Mouse (Mus musculus): Measurements from ENCODE around the gene Calml4. TPM values are rescaled to one million over a fixed set of nuclear protein-coding genes. Genes with fewer than 3 reads are reported as not detected.

The Calml4 gene
- polyA plus RNA-seq, 1 experiment, result 1.9 TPM

DNA sequence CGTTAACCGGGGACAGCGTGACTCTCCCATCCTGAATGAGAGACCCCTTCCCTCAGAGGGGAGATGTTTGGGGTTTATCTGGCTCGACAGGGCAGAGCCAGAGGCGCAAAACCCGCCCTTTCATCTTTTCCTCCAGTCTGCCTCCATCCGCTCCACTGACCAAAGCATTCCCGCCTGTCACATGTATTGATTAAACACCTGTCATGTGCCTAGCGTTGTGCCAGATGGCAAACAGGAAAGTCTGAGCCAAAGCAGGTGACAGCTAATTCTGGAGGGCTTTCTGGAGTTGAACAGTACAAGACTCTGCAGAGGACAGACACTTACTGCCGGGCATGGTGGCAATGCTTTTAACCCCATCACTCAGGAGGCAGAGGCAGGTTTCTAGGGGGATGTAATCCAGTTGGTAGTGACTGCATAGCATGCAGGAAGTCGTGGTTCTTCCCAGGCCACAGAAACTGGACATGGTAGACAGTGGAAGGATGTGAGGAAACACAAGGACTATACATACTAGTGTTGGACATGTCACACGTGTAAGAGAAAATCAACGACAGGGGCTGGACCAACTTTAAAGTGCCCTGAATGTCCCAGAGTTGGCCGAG, 18.6 kb upstream of the Calml4 start:
- Histone ChIP-seq H3K27me3 (ENCODE audit: control insufficient read depth, insufficient read depth, low read length) (no peaks in the 10 kb centered on the region), H3K4me1 (replicated peaks; ENCODE audit: control insufficient read depth, insufficient read depth, low read length) (peaks cover 20% of the 10 kb centered on the region), H3K36me3 (ENCODE audit: control insufficient read depth, insufficient read depth, low read length) (no peaks in the 10 kb centered on the region), H3K4me3 (ENCODE audit: control insufficient read depth, insufficient read depth, low read length) (peak overlapping the region; percentile 63), H3K27ac (ENCODE audit: control insufficient read depth, insufficient read depth, low read length) (peak overlapping the region; percentile 17; the same call in 1 of the 2 replicates)
- WGBS, result 20% methylated on average over 14 of the region's 14 CpGs
- no peak for TF ChIP-seq POLR2A (IDR thresholded peaks at IDR 0.05; ENCODE audit: control insufficient read depth, extremely low read depth, insufficient read depth, low read length, poor library complexity)
- 0 out of 2 replicates have a peak, but pooled peaks have one; percentile 3 for TF ChIP-seq CTCF (IDR thresholded peaks at IDR 0.05; ENCODE audit: borderline replicate concordance, control insufficient read depth, extremely low read depth, insufficient read depth, low read length, poor library complexity)
- DNase-seq, result peak; percentile 31

DNA sequence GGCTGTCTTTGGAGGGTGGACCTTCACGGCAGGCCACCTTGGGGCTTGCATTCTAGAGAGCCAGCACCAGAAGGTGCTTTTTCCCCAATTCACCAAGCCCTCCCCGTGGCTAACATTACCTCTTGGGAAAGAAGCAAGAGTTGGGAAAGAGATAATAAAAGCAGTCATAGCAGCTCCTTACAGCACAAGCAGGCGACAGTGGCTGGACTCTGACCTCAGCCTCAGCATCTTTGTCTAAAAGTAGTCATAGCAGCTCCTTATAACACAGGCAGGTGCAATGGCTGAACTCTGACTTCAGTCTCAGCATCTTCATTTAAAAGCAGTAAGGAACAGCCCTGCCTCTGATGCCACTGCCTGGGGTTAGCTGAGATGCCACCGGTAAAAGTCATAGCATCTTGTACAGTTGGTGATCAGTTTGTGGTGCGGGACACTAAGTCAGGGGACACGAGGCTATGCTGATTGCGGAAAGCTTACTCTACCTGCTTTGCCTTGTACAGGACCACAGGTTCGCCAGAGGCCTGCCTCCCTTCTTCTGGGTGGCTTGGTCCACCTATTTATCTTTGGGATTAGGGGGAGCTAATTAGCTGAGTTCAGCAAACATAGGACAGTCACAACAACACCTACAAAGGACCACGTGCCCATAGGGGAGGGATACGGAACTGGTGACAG, 14.4 kb upstream of the Calml4 start:
- Histone ChIP-seq H3K27me3 (ENCODE audit: control insufficient read depth, insufficient read depth, low read length) (no peaks in the 10 kb centered on the region), H3K4me1 (replicated peaks; ENCODE audit: control insufficient read depth, insufficient read depth, low read length) (peaks cover 16% of the 10 kb centered on the region), H3K36me3 (ENCODE audit: control insufficient read depth, insufficient read depth, low read length) (no peaks in the 10 kb centered on the region), H3K27ac (ENCODE audit: control insufficient read depth, insufficient read depth, low read length) (no peak overlapping the region), H3K4me3 (ENCODE audit: control insufficient read depth, insufficient read depth, low read length) (no peak overlapping the region)
- TF ChIP-seq CTCF (IDR thresholded peaks at IDR 0.05; ENCODE audit: borderline replicate concordance, control insufficient read depth, extremely low read depth, insufficient read depth, low read length, poor library complexity) (no peak), POLR2A (IDR thresholded peaks at IDR 0.05; ENCODE audit: control insufficient read depth, extremely low read depth, insufficient read depth, low read length, poor library complexity) (no peak)
- WGBS, result 94% methylated on average over 10 of the region's 10 CpGs
- no peak for DNase-seq

DNA sequence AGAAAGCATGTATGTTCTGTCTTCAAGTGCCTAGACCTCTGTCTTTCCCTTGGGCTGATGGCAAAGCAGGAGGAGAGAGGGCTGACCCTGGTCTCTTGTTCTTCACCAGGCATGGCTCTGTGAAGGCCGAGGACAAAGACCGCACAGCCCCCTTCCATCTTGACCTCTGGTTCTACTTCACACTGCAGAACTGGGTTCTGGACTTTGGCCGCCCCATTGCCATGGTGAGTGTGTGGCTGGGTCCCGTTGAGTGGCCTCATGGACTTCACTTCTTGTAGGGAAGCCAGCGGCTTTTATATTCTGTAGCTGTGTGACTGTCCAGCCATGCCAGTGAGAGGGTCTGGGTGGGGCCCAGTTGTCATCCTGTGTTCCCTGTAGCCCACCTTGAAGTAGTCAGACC, 13.4 kb upstream of the Calml4 start:
- Histone ChIP-seq H3K4me1 (replicated peaks; ENCODE audit: control insufficient read depth, insufficient read depth, low read length) (peaks cover 12% of the 10 kb centered on the region), H3K27me3 (ENCODE audit: control insufficient read depth, insufficient read depth, low read length) (no peaks in the 10 kb centered on the region), H3K27ac (ENCODE audit: control insufficient read depth, insufficient read depth, low read length) (no peak overlapping the region), H3K4me3 (ENCODE audit: control insufficient read depth, insufficient read depth, low read length) (no peak overlapping the region), H3K36me3 (ENCODE audit: control insufficient read depth, insufficient read depth, low read length) (no peaks in the 10 kb centered on the region)
- whole genome bisulfite sequencing, result 98% methylated on average over 5 of the region's 5 CpGs
- TF ChIP-seq CTCF (IDR thresholded peaks at IDR 0.05; ENCODE audit: borderline replicate concordance, control insufficient read depth, extremely low read depth, insufficient read depth, low read length, poor library complexity) (no peak), POLR2A (IDR thresholded peaks at IDR 0.05; ENCODE audit: control insufficient read depth, extremely low read depth, insufficient read depth, low read length, poor library complexity) (no peak)
- no peak for DNase-seq

GRCm38 (mm10) chr9:62847694-62848093, 10.2 kb upstream of the Calml4 start:
- peak; percentile 87 for DNase-seq
- no peaks in the 10 kb centered on the region for H3K36me3 ChIP-seq (ENCODE audit: control insufficient read depth, insufficient read depth, low read length)
- WGBS, result 4% methylated on average over 3 of the region's 3 CpGs
- no peaks in the 10 kb centered on the region for H3K27me3 ChIP-seq (ENCODE audit: control insufficient read depth, insufficient read depth, low read length)
- H3K4me3 ChIP-seq (ENCODE audit: control insufficient read depth, insufficient read depth, low read length), result no peak overlapping the region
- no peak for TF ChIP-seq POLR2A (IDR thresholded peaks at IDR 0.05; ENCODE audit: control insufficient read depth, extremely low read depth, insufficient read depth, low read length, poor library complexity)
- TF ChIP-seq CTCF (IDR thresholded peaks at IDR 0.05; ENCODE audit: borderline replicate concordance, control insufficient read depth, extremely low read depth, insufficient read depth, low read length, poor library complexity), result peak; percentile 99
- peaks cover 28% of the 10 kb centered on the region for H3K4me1 ChIP-seq (replicated peaks; ENCODE audit: control insufficient read depth, insufficient read depth, low read length)
- no peak overlapping the region for H3K27ac ChIP-seq (ENCODE audit: control insufficient read depth, insufficient read depth, low read length)

GRCm38 (mm10) chr9:62848641-62849040, 9.2 kb upstream of the Calml4 start:
- Histone ChIP-seq H3K4me1 (replicated peaks; ENCODE audit: control insufficient read depth, insufficient read depth, low read length) (peaks cover 29% of the 10 kb centered on the region), H3K4me3 (ENCODE audit: control insufficient read depth, insufficient read depth, low read length) (no peak overlapping the region), H3K36me3 (ENCODE audit: control insufficient read depth, insufficient read depth, low read length) (no peaks in the 10 kb centered on the region), H3K27me3 (ENCODE audit: control insufficient read depth, insufficient read depth, low read length) (no peaks in the 10 kb centered on the region), H3K27ac (ENCODE audit: control insufficient read depth, insufficient read depth, low read length) (no peak overlapping the region)
- no peak for TF ChIP-seq POLR2A (IDR thresholded peaks at IDR 0.05; ENCODE audit: control insufficient read depth, extremely low read depth, insufficient read depth, low read length, poor library complexity)
- TF ChIP-seq CTCF (IDR thresholded peaks at IDR 0.05; ENCODE audit: borderline replicate concordance, control insufficient read depth, extremely low read depth, insufficient read depth, low read length, poor library complexity), result no peak
- WGBS, result 96% methylated on average over 3 of the region's 3 CpGs
- no peak for DNase-seq

DNA sequence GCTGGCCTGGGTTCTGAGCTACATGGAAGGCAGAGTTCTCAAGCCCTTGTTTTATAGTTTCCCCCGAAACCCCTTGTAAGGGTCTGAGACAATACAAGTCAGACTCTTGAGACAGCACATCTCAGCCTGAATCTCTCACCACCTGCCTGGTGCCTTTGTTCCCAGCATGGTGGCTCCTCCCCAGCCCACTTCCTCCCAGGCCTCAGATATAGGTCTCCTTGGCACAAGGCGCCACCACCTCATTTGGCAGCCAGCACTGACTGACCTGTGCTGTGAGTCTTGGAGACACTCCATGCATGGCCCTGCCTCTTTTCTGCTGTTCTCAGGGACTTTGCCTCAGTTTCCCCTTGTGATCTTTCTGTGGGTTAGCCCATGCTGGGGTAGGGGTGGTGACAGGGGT, 6.3 kb upstream of the Calml4 start:
- TF ChIP-seq POLR2A (IDR thresholded peaks at IDR 0.05; ENCODE audit: control insufficient read depth, extremely low read depth, insufficient read depth, low read length, poor library complexity), result 0 out of 2 replicates have a peak, but pooled peaks have one; percentile 13
- TF ChIP-seq CTCF (IDR thresholded peaks at IDR 0.05; ENCODE audit: borderline replicate concordance, control insufficient read depth, extremely low read depth, insufficient read depth, low read length, poor library complexity), result no peak
- peak; percentile 73 for DNase-seq
- no peak overlapping the region for H3K4me3 ChIP-seq (ENCODE audit: control insufficient read depth, insufficient read depth, low read length)
- 5% methylated on average over 2 of the region's 2 CpGs for WGBS
- H3K27me3 ChIP-seq (ENCODE audit: control insufficient read depth, insufficient read depth, low read length), result no peaks in the 10 kb centered on the region
- H3K4me1 ChIP-seq (replicated peaks; ENCODE audit: control insufficient read depth, insufficient read depth, low read length), result peaks cover 31% of the 10 kb centered on the region
- no peaks in the 10 kb centered on the region for H3K36me3 ChIP-seq (ENCODE audit: control insufficient read depth, insufficient read depth, low read length)
- peak overlapping the region; percentile 77 for H3K27ac ChIP-seq (ENCODE audit: control insufficient read depth, insufficient read depth, low read length)

Measured in thymus, adult 2 months (tissue).